Mouse (Mus musculus): ENCODE data around the gene Foxo3.

Gene Foxo3

DNA sequence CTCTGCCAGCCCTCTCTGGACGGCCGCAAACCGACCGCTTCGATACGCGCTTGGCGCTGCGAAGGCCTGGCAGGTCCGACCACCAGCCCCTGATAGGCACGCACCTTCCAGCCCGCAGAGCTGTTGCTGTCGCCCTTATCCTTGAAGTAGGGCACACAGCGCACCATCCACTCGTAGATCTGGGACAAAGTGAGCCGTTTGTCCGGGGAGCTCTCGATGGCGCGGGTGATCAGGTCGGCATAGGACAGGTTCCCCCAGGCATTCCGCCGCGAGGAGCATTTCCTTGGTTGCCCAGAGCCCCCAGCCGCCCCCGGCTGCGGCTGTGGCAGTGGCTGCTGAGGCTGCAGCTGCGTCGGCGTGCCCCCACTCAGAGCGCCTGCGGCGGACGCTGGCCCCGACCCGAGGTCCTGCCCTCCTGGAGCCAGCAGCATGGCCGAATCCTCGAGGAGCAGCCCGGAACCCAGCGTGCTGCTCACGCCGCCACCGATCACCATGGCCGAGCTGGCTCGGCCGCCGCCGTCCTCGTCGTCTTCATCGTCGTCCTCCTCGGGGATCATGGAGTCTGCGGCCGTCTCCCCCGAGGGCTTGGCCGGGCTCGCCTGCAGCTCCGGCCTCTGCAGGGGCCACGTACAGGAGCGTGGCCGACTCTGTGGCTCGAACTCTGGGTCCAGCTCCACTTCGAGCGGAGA is 1.7 kb downstream of the Foxo3 start:
- no peak for DNase-seq

DNA sequence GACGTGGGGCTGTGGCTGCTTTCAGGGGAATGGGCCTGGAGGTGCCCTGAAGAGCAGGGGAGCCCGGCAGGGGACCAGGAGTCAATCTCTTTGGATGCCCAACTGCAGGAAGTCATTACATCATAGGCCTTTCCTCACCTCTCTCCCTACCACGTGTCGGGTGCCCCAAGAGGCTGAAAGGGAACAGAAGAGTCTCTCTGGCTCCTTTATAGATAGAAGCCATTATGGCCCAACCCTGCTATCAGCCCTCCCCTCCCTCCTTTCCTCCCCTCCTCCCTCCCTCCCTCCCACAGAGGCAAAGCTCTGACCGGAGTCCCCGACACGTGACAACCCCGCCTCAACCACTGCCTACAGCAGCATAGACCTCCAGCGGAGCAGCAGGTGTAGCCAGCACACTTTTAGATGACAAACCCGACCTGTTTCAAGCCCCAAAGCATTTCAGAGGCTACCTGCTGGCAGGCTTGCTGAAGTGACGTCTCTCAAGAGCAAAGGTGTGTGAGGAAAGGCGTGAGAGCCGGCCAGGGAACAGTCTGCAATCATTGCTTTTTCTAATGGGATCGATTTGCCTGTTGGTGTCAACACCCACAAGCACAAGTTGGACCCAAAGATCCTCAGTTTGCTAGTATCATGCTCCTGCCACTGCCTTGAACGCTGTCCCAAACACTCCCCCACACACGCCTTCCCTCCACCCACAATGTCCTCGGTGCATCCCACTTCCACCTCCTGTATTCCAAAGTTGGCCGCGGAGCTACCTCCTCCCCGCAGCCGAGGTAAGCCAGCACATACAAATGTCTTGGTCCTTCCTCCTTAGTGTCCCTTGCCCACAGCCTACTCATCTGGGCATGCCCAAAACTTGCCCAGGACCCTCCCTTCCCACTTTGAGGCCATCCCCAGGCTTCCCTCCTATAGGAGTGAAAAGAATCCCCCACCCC is 2.5 kb downstream of the Foxo3 start:
- peak; percentile 81 to 86 for DNase-seq

DNA sequence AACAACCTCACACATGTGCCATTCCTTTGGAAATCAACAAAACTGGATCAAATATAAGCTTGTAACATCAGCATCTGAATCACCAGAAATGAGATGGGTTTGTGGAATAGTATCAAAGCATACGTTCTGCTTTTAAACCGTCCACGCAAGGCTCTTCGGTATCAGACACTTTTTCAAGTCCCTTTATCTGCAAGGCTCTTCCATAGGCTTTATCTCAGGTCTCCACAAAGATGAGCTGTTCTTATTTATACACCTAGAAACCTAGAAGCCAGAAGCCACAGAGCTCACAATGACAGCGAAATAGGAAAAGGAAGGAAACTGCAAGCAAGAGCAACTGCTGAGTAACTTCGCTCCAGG is 3.2 kb downstream of the Foxo3 start:
- no peak for DNase-seq

DNA sequence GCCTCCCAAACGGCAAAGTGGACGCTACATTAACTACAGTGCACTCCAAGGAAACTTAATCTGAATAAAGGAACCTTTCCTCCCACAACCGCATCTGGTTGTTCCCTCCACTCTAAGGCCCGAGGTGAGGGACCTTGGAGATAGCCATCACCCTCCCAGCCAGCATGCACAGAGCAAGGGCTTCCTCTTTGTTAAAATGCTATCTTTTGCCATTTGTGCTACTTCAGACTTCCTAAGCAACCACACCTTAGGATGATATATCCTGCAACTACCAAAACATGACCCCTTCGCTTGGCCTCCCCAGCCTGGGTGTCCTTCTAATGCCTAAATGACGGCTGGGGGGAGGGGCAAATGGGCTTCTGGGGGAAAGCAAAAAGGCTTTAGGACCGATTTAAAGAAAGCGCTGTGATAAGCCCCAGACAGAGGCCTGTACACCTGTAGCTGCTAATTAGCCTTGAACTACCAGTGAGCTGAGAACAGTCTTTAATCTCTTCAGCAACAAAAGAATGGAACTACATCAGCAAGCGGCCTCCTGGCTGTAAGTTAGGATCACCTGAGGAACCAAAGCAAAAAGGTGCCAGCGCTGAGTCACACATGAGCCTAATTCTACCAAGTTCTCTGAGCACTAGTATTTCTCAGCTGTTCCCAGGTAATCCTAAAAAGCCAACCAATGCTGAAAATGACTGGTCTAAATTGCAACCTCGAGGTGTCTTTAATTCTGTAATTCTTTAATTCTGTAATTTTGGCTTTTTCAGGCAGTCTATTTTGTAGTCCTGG is 4.9 kb downstream of the Foxo3 start:
- DNase-seq, result no peak

DNA sequence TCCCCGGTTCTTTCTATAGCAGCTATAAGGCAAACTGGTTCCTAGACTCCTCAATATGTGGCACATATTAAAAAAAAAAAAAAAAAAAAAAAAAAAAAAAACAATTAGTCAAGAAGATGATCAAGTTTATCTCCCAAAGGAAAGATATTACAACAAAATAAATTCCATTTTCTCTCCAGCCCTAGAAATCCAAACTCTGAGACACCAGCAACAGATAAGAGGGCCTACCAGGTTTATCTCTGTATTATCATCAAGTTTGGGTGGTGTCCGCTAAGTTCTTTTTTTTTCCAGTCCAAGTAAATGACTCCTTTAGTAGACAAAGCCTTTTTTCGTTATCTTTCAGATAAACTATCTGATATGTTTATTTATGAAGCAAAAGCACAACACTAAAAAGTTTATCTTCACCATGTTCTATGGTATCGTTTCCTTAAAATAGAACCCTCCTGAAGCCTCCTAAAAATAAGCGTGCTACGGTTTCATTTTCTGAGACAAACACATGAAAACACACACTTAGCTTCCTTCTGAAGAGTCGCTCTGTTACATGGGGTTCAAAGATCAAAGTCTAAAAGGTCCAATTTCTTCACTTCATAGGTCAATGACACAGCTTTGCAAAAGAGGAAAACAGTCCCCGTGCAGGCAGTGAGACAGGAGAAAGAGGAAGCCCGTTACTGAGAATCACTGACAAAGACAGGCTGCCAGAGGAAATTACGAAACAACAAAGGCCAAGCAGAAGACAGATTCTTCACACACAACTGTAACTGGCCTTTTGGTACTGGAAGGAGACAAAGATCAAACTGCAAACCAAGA is 6.1 kb downstream of the Foxo3 start:
- peak; percentile 61 to 85 for DNase-seq

DNA sequence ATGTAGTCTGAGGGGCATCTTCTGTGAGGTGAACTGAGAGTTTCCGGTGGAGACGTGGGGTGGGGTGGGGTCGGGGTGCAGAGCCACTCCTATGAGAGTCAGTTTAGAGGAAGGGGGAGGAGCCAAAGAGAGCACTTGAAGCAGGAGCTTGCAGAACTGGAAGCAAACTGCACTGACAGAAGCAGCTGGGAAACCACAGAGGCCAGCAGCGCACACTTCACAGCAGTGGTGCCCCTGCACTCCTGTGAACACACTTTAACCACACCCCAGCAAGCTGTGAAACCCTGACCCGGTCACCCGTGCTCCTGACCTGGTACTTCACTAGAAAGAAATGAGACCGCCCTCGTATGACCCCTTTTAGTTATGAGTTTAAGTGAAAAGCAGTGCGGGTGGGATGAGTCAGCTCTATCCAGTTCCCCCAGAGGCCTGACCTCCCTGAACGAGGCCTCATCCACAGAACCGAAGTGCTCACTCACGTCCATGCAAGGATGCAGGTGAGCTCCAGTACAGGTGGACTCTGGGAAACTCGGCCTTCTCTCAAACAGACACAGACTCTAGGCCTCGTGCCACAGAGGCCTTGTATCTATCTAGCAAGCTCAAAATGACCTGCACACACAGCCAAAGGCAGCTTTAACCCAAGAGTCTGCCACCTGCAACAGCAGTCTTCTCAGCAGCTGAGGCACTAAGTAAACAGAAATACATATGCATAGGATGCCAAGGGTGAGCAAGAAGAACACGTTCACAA is 7.1 kb downstream of the Foxo3 start:
- DNase-seq, result peak in 1 of 2 experiments; percentile 52

DNA sequence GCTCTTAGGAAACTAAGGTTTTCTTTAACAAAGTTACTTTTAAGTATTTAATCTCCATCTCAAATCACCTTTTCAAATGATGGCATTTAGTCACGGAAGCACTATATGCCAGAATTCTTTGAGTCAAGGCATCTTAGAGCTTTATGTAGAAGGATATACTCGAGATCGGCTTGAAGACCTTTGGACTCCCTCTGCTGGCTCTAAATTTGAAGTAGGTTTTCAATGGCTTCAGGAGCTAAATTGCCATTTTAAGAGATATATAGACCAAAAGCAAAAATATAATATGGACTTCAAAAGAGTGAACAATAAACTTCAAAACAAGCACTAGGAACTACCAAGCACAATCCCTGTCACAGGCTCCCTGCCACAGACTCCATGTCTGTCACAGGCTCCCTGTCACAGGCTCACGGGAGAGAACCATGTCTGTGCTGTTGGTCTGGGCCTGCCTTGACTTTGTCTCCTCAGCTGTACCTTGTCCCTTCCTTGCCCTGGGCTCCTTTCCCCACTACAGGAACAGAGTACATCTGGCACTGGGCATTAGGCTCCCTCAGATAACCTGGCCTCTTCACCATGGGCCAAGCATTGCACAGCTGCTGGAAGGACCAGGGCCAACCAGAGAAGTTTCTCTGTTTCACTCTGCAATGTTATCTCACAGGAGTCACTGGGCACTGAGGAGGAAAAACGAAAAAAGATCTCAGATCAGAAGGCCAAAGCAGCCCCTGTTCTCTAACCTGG is 8.6 kb downstream of the Foxo3 start:
- peak; percentile 66 to 75 for DNase-seq

DNA sequence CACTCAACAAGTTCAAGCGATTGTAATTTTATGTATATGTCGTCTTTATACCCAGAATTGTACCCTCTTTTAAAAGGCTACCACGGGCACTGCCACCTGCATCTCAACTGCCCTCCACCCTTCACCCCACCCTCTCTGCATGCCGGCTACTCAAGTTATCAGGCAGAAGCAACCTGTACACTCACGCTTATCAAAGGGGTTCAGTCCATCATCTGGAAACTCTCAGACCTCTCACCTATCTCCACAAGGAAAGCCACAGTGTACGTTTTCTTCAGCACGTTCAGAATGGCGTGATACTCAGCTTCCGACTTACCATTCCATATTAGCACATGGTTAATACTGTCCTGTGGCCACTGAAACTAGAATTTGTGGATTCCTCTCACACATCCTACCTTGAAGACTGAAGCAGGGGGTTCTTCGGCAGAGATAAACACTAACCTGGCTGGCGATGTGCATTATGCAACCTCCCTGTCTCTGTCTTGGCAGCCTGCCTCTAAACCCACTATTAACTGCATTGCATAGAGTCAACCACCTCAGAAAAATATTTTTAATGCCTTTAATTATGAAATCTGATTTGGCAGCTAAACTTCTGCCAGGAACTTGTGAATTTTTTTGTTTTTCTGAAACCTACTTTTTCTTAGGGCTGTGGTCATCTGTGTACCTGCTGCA is 11.4 kb downstream of the Foxo3 start:
- DNase-seq, result peak in 1 of 2 experiments; percentile 47

DNA sequence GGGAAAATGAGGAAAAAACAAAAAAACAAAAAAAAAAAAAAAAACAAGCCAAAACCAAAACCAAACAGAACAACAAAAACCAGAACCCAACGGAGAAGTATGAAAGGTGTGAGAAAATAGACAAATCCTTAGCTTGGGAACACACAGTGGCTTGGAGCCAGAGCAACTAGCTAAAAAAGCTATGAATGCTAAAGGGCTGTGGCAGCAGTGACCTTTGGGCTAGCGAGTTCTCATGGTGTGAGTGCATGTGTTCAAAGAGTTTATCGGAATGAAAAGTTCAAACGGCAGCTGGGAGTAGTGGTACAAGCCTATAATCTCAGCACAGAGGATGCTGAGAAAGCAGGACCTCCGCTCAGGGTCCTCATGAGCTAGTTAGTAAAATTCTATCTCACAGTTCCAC is 12.4 kb downstream of the Foxo3 start:
- peak; percentile 66 to 71 for DNase-seq

DNA sequence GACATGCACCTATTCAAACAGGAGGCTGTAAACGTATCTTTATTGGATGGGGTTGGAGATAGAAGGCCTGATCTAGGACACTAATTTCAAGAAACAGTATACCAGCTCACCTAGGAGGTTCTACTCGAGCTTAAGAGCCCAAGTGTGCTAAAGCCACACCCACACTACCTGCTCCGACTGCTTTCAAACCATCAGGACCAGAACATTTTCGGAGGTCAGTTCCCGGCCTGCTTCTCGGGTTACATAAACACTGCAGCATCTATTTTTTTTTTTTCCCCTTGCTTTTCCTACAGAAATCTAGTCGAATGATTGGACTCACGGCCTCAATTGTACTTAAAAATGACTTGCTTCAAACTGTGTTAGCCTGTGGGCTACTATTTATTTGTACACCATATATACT is 12.9 kb downstream of the Foxo3 start:
- DNase-seq, result no peak

DNA sequence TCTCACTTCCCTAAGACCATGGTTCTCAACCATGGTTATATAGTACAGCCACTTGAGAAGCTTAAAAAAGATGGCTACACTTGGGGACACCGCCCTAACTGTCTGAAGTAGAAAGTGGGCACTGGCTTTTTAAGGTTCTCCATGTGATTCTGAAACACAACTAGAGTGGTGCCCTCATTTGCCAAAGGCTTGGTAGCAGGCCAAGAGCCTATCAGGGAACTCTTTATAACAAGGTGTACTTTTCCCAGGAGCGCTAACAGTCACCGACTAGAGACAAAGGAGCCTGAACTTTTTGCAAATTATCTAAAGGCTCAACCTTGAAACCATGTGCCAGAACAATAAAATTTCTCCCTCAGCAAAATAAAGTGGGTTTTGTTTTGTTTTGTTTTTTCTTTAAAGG is 14.5 kb downstream of the Foxo3 start:
- DNase-seq, result no peak

DNA sequence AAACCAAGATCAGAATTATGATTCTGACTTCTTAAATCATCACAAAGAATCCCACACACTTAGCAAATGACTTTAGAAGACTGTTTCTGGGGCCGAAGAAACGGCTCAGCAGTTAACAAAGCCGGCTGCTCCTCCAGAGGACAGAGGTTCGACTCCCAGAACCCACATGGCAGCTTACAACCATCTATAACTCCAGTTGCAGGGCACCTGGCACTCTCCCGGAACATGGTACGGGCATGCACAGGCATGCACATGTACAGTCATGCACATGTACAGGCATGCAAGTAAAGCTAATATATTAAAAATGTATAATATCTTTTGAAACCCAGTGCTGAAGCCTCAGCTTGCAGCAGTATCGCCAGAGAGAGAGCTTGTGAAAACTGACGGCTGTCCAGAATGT is 15.5 kb downstream of the Foxo3 start:
- no peak for DNase-seq

DNA sequence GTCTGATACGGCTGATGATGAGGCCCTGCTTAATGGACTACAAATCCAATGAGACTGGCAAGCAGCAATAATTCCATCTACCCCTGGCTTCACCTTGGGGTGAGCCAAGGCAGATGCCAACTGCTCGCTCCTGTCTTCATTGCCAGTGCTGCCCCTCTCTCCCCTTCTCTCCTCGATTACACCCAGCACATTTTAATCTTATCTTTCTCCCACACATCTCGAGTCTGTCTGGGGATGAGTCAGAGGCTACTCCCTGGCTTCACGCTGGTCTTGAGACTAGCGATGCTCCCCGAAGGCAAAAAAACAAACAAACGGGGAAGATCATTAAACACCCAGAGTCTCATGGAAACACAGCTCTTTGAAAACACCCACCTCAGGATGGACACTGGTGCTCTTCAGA is 16.0 kb downstream of the Foxo3 start:
- DNase-seq, result no peak

DNA sequence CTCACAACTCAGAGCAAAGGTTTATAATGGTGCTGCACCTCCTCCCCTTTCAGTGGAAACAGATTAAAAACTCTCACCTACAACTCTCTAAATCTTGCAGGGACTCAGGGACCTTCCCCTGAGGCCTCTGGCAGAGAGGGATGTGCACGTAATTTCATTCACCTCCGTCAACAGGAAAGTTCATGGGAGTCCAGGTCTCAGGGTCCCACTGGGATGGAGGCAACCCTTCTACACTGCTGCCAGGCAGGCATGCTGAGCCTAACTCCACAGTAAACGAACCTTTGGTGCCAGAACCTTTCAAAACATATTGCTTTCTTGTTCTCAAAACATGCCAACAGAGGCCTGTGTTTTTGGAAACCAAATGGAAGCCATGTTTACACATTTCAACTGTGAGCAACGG is 17.0 kb downstream of the Foxo3 start:
- DNase-seq, result no peak

DNA sequence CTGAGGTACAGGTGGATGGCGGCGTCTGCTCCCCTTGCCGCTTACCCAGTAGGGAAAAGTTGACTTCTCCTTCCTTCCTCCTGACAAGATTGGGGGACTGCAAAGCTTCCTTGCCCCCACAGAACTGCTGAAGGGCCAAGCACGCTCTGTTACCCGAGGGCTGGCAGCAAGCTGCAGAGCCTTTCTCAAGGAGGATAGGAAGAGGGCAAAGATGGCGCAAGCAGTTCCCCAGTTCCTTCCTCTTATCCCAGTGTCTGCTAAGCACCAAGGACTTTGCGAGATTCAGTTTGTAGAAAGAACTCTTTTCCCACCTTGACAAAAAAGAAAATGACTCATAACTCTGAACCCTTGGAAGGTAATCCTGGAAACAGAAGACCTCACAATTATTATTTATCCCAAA is 18.6 kb downstream of the Foxo3 start:
- no peak for DNase-seq

DNA sequence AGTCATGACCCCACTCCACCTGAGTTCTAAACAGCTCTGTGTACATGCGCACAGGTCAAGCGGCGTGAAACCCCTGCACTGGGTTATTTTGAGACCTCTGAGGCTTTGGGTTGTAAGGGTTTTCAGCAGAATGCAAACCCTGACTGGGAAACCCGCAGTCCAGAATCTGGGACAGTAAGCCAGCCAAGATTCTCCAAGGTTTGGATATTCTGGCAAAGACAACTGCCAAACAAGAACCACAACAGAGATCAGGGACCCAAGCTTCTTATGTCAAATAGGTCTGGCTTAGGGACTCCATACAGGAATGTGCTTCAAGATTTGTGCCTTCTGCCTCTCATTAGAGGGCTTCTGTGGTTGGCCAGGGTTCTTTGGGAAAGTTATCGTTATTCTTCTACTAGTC is 21.8 kb downstream of the Foxo3 start:
- no peak for DNase-seq

DNA sequence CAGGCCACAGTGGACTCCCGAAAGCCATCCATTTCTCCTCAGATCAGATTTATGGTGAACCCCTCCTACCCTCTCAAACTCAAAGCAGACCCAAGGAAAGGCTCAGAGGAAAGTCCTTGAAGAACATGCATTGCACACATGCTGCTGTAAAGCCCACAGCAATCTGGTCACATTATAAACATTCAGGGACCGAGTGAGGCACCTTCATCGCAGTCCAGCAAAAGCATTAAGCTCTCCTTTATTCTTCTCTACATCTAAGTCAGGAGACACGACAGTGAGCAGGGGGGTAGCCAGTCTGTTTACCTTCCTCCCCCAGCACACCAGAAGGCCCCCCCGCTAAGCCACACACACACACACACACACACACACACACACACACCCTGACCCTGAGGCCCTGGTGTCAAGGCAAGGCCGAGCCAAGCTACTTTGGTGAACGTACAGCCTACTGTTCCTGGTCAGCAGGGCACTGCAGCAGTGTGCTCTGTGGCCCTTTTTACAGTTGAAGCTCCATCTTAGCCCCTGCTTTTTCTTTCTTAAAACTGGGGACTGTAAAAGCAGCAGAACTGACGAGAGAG is 24.7 kb downstream of the Foxo3 start:
- no peak for DNase-seq

DNA sequence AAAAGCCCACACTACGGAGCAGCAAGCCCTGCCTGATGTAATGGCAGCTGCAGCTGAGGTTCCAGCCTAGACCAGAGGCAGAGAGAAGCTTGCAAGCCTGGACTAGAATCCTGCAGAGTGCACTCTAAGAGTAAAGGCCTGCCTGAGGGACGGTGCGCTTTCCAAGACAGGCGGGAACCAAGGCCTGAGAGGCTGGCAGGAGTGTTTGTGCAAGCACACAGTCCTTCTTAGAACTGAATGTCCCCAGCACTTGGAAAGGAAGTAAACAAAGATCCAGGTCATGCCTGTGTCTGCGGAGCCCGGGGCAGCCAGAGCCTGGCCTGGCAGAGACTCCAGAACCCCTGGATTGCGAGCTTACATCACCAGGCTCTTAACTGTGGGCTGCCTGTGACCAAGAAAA is 25.4 kb downstream of the Foxo3 start:
- peak; percentile 83 to 85 for DNase-seq

DNA sequence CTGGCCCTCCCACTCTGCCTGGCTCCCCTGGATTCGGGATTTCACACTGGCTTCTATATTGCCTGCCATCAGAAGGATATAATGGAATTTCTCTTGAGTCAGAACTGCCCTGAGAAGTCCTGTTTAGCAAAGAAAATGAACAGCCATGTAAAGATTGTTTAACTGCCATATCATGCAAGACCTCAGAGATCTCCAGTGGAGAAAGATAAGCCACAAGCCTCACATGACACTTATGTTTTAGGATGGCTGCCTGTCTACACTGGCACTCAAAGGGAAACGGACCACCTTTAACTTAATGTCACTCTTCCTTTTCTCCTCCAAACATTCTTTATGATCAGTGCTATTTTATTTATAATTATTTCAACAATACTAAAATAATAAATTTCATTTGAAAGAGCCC is 26.6 kb downstream of the Foxo3 start:
- no peak for DNase-seq

DNA sequence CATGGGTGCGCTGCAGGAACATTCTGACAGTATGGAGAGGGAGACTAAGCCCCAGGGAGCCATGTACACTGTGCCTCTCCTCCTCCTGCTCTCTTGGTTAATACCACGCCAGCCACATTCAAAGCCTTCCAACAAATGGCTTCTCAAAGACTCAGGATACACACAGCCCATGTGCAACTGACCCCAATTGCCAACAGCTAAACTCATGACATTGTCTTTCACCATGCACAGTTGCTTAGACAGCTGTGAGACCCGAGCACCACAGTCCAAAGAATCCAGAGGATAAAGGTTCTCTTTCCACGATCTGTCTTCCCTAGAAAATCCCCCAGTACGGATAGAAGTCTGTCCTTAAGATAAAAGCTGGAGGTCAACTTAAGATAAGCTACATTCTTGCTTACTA is 27.9 kb downstream of the Foxo3 start:
- DNase-seq, result no peak
